Mouse (Mus musculus) E14TG2a.4 (cell line): ENCODE data around the gene Rprd1b.

Source experiments
- H3K27me3 ChIP-seq: 2 replicates; pipeline ENCODE4 v1.6.1; 2014; ENCODE audit warnings: low read length, control low read depth; ENCODE audit not compliant: insufficient read depth
- H3K36me3 ChIP-seq: 2 replicates; pipeline ENCODE4 v1.6.1; 2014; ENCODE audit warnings: low read length, control low read depth; ENCODE audit not compliant: insufficient read depth
- H3K4me1 ChIP-seq: replicated peaks from 2 replicates; pipeline ENCODE4 v1.6.1; 2014; ENCODE audit warnings: low read depth, low read length, control low read depth
- H3K4me3 ChIP-seq: replicated peaks from 2 replicates; pipeline ENCODE4 v1.5.1; 2014; ENCODE audit warnings: mild to moderate bottlenecking, low read length
- H3K9me3 ChIP-seq: 2 replicates; pipeline ENCODE4 v1.6.1; 2014; ENCODE audit warnings: low read length, control low read depth
- CTCF ChIP-seq: conservative IDR thresholded peaks from 2 replicates; pipeline ENCODE4 v1.5.1; 2014; ENCODE audit warnings: low read length
- NANOG ChIP-seq: IDR thresholded peaks from 2 replicates; pipeline ENCODE4 v1.6.1; 2014; ENCODE audit warnings: borderline replicate concordance, low read length, mixed read lengths
- POU5F1 ChIP-seq: IDR thresholded peaks from 2 replicates; pipeline ENCODE4 v1.6.1; 2014; ENCODE audit warnings: low read length, borderline replicate concordance

Rprd1b gene

DNA sequence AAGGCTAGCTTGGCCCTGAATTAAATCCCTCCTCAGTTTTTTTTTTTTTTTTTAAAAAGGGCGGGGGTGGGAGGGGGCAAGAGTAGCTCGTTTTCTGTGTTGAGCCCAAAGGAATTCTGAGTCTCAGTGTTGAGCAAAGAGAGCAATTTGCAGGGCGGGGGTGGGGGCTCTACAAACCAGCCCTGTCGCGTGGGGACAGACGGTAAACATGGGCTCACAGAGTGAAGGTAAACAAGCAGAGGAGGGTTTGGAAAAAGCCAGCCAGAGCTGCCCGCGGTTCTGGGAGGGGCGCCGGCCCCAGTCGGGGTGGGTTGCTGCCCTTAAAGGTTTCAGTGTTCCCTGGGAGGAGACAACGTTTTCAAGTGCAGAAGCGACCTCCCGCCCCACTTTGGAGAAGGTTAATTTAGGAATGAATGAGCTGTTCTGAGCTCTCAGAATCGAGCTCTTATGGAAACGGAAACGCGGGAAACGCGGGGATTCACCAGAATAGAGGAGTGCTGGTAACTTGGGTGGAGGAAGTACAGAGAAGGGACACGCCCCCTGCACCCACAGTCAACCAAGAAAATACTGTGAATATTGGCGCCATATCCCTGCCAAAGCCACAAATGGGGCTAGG is 125.5 kb downstream of the Rprd1b start:
- Histone ChIP-seq H3K4me3 (peak overlapping the region; percentile 66), H3K4me1 (peaks cover 68% of the 10 kb centered on the region), H3K27me3 (no peaks in the 10 kb centered on the region), H3K36me3 (no peaks in the 10 kb centered on the region), H3K9me3 (peaks cover 5% of the 10 kb centered on the region)
- TF ChIP-seq CTCF: no peak
- TF ChIP-seq POU5F1: no peak

- Histone ChIP-seq H3K36me3 (no peaks in the 10 kb centered on the region), H3K9me3 (peaks cover 5% of the 10 kb centered on the region), H3K4me1 (peaks cover 71% of the 10 kb centered on the region), H3K4me3 (peak overlapping the region; percentile 66), H3K27me3 (no peaks in the 10 kb centered on the region)
- TF ChIP-seq CTCF (no peak), NANOG (no peak), POU5F1 (no peak)
These were observed 126.3 kb downstream of the Rprd1b start for GRCm38 (mm10) chr2:158154641-158155040.

GRCm38 (mm10) chr2:158155101-158155500 is 126.8 kb downstream of the Rprd1b start:
- no peaks in the 10 kb centered on the region for H3K36me3 ChIP-seq
- TF ChIP-seq NANOG: no peak
- no peak for TF ChIP-seq POU5F1
- TF ChIP-seq CTCF: no peak
- H3K4me3 ChIP-seq: peak overlapping the region; percentile 66; the same call in 1 of the 2 replicates
- peaks cover 5% of the 10 kb centered on the region for H3K9me3 ChIP-seq
- H3K27me3 ChIP-seq: no peaks in the 10 kb centered on the region
- H3K4me1 ChIP-seq: peaks cover 76% of the 10 kb centered on the region

DNA sequence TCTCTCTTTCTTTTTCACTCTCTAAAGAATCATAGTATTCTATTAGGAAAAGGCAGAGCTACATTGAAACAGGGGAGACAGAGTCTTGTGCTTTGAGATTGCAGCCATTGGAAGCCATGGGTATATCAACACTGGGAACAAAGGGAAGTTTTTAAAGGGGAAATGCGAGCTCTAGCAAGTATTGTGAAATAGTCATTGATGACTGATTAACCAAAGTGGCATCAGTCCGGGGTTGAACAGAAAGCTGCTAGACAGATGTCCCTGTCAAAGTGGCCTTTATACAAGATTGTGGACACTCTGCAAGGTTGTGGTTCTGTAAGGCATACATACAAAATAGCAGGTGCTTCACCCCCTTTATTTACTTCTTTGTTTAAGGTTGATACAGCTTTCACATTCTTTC is 127.3 kb downstream of the Rprd1b start:
- H3K4me1 ChIP-seq: peaks cover 81% of the 10 kb centered on the region
- no peak overlapping the region for H3K4me3 ChIP-seq
- H3K27me3 ChIP-seq: no peaks in the 10 kb centered on the region
- TF ChIP-seq CTCF (no peak), POU5F1 (no peak), NANOG (no peak)
- no peaks in the 10 kb centered on the region for H3K36me3 ChIP-seq
- H3K9me3 ChIP-seq: peaks cover 5% of the 10 kb centered on the region

GRCm38 (mm10) chr2:158156487-158156886 is 128.2 kb downstream of the Rprd1b start:
- Histone ChIP-seq H3K4me3 (no peak overlapping the region), H3K9me3 (no peaks in the 10 kb centered on the region), H3K27me3 (no peaks in the 10 kb centered on the region), H3K4me1 (peaks cover 83% of the 10 kb centered on the region), H3K36me3 (no peaks in the 10 kb centered on the region)
- no peak for TF ChIP-seq NANOG
- TF ChIP-seq CTCF: no peak
- no peak for TF ChIP-seq POU5F1

DNA sequence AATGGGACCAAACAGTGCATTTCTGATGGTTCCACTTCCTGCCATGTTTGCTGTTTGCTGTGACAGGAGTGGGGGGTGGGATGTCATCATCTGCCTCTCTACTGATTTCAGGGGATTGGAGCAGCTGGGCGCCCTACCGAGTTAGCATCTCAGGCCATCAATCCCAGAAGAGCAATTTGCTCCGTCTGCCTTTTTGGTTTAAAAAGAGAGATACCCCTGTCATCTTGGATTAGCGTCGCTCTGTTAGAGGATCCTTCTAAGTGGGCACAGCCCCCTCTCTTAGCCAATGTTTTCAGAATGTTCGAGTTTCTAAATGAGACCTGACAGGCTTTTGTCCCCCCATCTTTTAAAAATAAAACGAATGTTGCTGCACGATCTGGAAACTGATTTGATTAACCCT is 129.4 kb downstream of the Rprd1b start:
- TF ChIP-seq POU5F1 (no peak), NANOG (no peak), CTCF (no peak)
- Histone ChIP-seq H3K4me1 (peaks cover 81% of the 10 kb centered on the region), H3K36me3 (no peaks in the 10 kb centered on the region), H3K9me3 (no peaks in the 10 kb centered on the region), H3K4me3 (no peak overlapping the region), H3K27me3 (no peaks in the 10 kb centered on the region)

GRCm38 (mm10) chr2:158159376-158160235 is 131.3 kb downstream of the Rprd1b start:
- Histone ChIP-seq H3K36me3 (no peaks in the 10 kb centered on the region), H3K27me3 (no peaks in the 10 kb centered on the region), H3K4me3 (no peak overlapping the region), H3K9me3 (no peaks in the 10 kb centered on the region), H3K4me1 (peaks cover 64% of the 10 kb centered on the region)
- TF ChIP-seq POU5F1: no peak
- TF ChIP-seq CTCF: no peak
- no peak for TF ChIP-seq NANOG

GRCm38 (mm10) chr2:158161761-158162160 is 133.5 kb downstream of the Rprd1b start:
- H3K27me3 ChIP-seq: no peaks in the 10 kb centered on the region
- no peaks in the 10 kb centered on the region for H3K9me3 ChIP-seq
- TF ChIP-seq POU5F1 (no peak), CTCF (no peak), NANOG (no peak)
- H3K4me1 ChIP-seq: peaks cover 46% of the 10 kb centered on the region
- no peaks in the 10 kb centered on the region for H3K36me3 ChIP-seq
- H3K4me3 ChIP-seq: no peak overlapping the region

GRCm38 (mm10) chr2:158163034-158163433 is 134.7 kb downstream of the Rprd1b start:
- Histone ChIP-seq H3K4me1 (peaks cover 36% of the 10 kb centered on the region), H3K36me3 (no peaks in the 10 kb centered on the region), H3K9me3 (no peaks in the 10 kb centered on the region), H3K4me3 (no peak overlapping the region), H3K27me3 (no peaks in the 10 kb centered on the region)
- TF ChIP-seq NANOG: no peak
- no peak for TF ChIP-seq CTCF

DNA sequence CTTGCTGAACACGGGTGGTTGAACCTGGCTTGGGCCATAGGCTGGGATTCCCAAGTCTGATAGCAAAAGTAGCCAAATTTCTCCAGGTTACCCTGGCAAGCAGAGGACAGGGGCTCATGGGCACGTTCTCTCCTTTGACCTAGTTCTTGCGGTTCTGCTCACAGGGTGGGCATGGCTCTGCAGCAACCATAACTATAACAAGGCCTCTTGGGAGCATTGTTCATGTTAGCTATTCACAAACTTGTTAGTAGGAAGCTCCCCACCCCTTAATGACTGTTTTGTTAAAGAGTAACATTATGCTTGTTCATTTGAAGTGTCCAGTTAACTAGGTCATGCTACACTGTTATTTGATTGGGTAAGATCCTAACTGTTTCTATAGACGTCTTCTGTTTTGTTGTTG is 137.5 kb downstream of the Rprd1b start:
- Histone ChIP-seq H3K36me3 (no peaks in the 10 kb centered on the region), H3K9me3 (no peaks in the 10 kb centered on the region), H3K4me3 (no peak overlapping the region), H3K27me3 (no peaks in the 10 kb centered on the region), H3K4me1 (peaks cover 39% of the 10 kb centered on the region)
- TF ChIP-seq NANOG (no peak), CTCF (no peak), POU5F1 (no peak)
